Mouse (Mus musculus): Measurements from ENCODE around the gene Mgat4c. TPM values are rescaled to one million over a fixed set of nuclear protein-coding genes. Genes with fewer than 3 reads are reported as not detected.
"Not testable (repeated sequence)": the region's sequence is repeated elsewhere in the genome, so short reads cannot be mapped to it uniquely, and the experiment has no call there.

The Mgat4c gene
- polyA plus RNA-seq, 1 experiment from 2014 or later: not detected

DNA sequence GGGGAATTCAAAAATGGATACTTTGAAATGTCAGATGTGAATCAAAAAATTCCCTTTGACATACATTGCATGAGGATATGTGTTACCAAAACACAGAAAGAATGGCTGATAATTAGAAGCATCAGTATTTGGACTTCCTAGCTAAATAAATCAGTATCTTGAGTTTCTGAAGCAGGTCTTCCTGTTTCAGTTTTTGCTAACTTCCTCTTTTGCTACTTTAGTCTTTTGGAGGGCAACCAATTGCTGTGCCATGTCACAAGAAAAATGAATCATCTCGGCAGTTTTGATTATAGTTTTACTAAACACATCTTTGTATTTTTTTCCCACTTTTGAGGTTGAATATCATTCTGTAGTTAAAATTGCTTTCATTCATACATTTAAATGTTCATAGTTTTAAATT is 707.9 kb downstream of the Mgat4c start:
- Histone ChIP-seq H3K9me3 (ENCODE audit: low read length) (no peaks in the 10 kb centered on the region), H3K36me3 (replicated peaks; ENCODE audit: insufficient read depth, low read length) (no peaks in the 10 kb centered on the region), H3K4me1 (ENCODE audit: insufficient read depth) (no peaks in the 10 kb centered on the region), H3K9ac (replicated peaks) (no peak overlapping the region), H3K4me3 (ENCODE audit: low read depth, low read length) (no peak overlapping the region), H3K27ac (ENCODE audit: low read depth) (no peak overlapping the region), H3K4me2 (ENCODE audit: low read depth, low read length) (no peak overlapping the region), H3K27me3 (ENCODE audit: insufficient read depth, low read length) (no peaks in the 10 kb centered on the region)
- ATAC-seq: no peak
- no peak for DNase-seq
- WGBS (ENCODE audit: insufficient replicate concordance): 38% methylated on average over 1 of the region's 1 CpGs
- TF ChIP-seq CTCF (IDR thresholded peaks at IDR 0.05; ENCODE audit: low read depth): no peak
- no peak for TF ChIP-seq EP300 (IDR thresholded peaks at IDR 0.05; ENCODE audit: low read depth)

DNA sequence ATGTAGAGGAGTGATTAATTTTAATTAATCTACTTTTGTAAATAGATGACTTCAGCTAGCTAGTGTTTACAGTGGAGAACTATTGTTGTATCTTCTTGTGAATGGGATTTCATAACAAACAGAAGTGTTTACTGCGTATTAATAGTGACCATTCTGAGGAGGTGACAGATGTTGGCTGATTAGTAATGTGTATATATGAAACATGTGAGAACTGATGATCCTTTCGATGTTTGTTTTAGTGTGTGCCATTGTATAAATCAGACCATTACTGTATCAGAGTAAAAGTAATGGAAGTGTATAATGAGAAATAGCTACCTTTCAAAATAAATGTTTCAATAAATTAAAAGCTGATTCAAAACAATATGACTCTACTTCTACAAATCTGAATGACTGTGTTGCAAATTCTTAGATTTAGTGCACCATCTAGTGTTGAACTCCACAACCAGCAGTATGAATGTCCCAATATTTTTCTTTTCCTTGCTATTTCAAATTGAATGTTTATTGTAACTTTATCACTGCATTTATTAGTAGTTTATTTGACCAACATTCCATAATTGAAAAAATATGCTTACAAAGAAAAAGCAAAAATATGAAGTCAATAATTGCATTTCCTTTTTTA is 736.5 kb downstream of the Mgat4c start:
- H3K4me2 ChIP-seq (ENCODE audit: low read depth, low read length): no peak overlapping the region
- no peak overlapping the region for H3K27ac ChIP-seq (ENCODE audit: low read depth)
- ATAC-seq: no peak
- no peaks in the 10 kb centered on the region for H3K27me3 ChIP-seq (ENCODE audit: insufficient read depth, low read length)
- TF ChIP-seq EP300 (IDR thresholded peaks at IDR 0.05; ENCODE audit: low read depth): no peak
- peak; percentile 30 for TF ChIP-seq CTCF (IDR thresholded peaks at IDR 0.05; ENCODE audit: low read depth)
- H3K9me3 ChIP-seq (ENCODE audit: low read length): no peaks in the 10 kb centered on the region
- no peak overlapping the region for H3K4me3 ChIP-seq (ENCODE audit: low read depth, low read length)
- 75% methylated on average over 2 of the region's 2 CpGs for WGBS (ENCODE audit: insufficient replicate concordance)
- no peaks in the 10 kb centered on the region for H3K4me1 ChIP-seq (ENCODE audit: insufficient read depth)
- DNase-seq: no peak
- no peak overlapping the region for H3K9ac ChIP-seq (replicated peaks)
- H3K36me3 ChIP-seq (replicated peaks; ENCODE audit: insufficient read depth, low read length): no peaks in the 10 kb centered on the region

DNA sequence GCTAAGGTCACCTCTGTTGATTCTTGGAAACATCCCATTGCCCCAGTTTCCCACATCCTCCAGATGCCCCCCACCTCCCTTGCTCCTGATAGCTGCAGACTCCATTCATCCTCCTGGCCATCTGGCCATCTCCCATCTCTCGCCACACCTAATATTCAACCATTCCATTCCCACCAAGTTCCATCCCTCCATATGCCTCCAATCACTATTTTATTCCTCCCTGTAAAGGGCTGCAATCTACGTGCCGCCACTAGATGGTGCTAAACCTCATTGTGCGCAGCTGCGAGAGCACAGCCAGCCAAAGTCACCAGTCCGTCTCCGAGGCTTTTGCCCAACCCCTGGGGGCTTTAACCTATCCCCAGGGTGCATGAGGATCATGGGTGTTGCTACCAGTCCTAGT is 753.8 kb downstream of the Mgat4c start:
- not testable (repeated sequence) for H3K9me3 ChIP-seq (ENCODE audit: low read length); H3K36me3 ChIP-seq (replicated peaks; ENCODE audit: insufficient read depth, low read length); H3K4me2 ChIP-seq (ENCODE audit: low read depth, low read length); H3K4me3 ChIP-seq (ENCODE audit: low read depth, low read length); DNase-seq; H3K9ac ChIP-seq (replicated peaks); H3K27me3 ChIP-seq (ENCODE audit: insufficient read depth, low read length); H3K27ac ChIP-seq (ENCODE audit: low read depth); H3K4me1 ChIP-seq (ENCODE audit: insufficient read depth)
- peak; percentile 56 for TF ChIP-seq CTCF (IDR thresholded peaks at IDR 0.05; ENCODE audit: low read depth)
- 0 out of 2 replicates have a peak, but pooled peaks have one; percentile 17 for ATAC-seq
- WGBS (ENCODE audit: insufficient replicate concordance): 5% methylated on average over 5 of the region's 7 CpGs

DNA sequence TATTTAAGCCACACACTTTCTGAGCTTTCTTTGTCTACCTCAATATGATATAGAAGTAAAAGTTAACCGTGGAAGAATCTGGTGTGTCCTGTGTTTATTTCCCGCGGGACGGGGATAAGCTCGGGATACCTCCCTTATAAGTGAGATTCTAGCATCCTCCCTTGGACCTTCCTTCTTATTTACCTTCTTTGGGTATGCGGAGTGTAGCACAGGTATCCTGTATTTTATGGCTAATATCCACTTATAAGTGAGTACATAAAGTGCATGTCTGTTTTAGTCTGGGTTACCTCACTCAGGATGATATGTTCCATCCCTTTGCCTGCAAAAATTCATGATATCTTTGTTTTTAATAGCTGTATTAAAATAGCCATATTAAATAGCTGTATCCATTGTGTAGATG is 754.2 kb downstream of the Mgat4c start:
- not testable (repeated sequence) for H3K9ac ChIP-seq (replicated peaks); H3K27me3 ChIP-seq (ENCODE audit: insufficient read depth, low read length); H3K4me2 ChIP-seq (ENCODE audit: low read depth, low read length); ATAC-seq; H3K9me3 ChIP-seq (ENCODE audit: low read length); H3K4me1 ChIP-seq (ENCODE audit: insufficient read depth); H3K4me3 ChIP-seq (ENCODE audit: low read depth, low read length); H3K36me3 ChIP-seq (replicated peaks; ENCODE audit: insufficient read depth, low read length); DNase-seq; H3K27ac ChIP-seq (ENCODE audit: low read depth)
- 36% methylated on average over 5 of the region's 6 CpGs for WGBS (ENCODE audit: insufficient replicate concordance)

Small RNA genes within 50 kb of the gene (microRNA-seq; reads per million reads assigned to microRNA genes)
- not detected for gene Mir3059

All from liver, postnatal 0 days (tissue).